Mouse (Mus musculus): ENCODE data around the gene Sparc.
A peak's percentile ranks its signal among the peaks of the same experiment; 100 is the strongest.

The Sparc gene

DNA sequence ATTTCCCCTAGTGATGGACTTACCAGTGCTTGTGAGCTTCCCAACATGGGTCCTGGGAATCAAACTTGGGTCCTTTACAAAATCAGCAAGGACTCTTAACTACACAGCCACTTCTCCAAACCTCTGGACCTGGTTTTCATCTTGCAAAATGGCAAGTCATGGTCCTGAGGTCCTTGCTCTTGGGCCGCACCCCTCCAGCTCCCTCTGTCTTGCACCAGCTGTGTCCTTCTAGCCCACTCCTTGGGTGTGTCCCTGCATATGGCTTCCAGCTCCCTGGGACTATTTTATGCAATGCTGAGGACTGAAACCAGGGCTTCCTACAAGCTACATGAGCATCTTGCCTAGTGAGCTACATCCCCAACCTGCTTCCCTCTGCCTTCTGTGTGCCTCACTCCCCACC, at the start of gene Sparc:
Sparc (minus strand) TSS at position 206 of the 400 bp plus-strand sequence.
- DNase-seq (ENCODE audit: low spot score): no peak

DNA sequence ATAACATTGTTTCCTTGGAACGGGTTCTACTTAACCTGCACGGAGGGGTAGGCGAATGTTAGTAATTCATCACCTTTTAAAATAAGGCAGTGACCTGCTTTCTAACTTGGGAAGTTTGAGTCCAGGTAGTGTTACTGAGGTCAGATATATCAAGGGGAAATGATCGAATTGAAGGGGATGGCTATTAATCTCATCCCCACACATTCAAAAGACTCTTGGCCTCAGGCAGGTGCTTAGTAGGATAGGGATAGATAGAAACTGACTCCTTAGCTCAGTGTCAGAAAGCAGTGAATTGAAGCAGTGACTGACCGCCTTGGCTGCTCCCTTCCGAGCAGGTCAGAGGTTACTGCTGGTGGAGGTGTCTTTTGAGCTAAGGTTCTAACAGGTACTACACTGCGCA, 48.5 kb upstream of the Sparc start:
- DNase-seq (ENCODE audit: low spot score): peak; percentile 36

DNA sequence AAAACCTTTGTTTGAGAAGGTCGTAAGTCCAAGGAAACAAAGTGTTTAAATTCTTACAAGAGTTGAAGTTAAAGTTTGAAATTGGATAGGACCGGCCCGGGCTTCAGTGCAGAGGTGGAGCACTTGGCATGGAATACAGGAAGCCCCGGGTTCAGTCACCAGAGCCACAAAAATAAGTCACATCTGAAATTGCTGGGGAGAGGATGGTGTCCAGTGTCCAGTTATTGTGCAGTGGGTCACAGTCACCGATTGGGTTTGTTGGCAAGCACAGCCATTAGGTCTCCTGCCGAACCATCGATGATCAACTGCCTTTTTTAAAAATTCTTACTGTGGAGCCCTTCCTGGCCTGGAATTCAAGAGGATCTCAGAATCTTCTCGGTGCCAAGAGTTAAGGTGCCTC, 47.8 kb upstream of the Sparc start:
- DNase-seq (ENCODE audit: low spot score): no peak

DNA sequence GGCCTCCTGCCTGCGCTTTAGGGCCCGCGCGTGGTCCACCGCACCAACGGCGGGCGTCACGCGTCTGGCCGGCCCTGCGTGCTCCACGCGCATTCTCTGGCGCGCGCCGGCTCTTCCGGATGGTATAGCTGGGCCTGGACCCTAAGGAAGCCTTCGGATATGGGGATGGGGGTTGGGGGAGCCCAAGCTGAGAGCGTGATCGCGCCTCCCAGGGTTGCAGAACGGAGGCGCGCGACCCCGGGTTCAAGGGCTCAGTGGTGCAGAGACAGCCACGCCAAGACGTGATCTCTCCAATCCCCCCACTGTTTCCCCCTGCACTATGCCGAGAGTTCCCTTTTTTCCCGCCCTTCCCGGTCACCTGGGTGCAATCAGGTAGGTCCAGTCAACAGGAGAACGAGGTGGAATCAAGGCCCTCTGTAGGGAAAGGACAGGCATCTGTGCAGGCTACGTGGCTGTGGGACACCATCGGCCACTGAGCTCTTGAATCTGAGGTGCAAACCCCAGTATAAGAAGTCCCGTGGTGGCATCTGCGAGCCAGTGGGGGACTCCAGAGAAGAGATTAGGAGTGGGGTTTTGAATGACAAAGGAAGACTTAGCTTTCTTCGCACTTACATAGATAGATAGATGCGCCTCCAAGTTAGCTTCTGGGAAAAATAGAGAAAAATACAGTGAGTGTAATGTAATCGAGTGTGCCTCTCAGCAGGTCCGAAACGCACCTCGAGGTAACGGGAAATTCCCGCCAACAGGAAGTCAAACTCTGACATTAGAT, 47.1 kb upstream of the Sparc start:
- DNase-seq (ENCODE audit: low spot score): peak; percentile 42

DNA sequence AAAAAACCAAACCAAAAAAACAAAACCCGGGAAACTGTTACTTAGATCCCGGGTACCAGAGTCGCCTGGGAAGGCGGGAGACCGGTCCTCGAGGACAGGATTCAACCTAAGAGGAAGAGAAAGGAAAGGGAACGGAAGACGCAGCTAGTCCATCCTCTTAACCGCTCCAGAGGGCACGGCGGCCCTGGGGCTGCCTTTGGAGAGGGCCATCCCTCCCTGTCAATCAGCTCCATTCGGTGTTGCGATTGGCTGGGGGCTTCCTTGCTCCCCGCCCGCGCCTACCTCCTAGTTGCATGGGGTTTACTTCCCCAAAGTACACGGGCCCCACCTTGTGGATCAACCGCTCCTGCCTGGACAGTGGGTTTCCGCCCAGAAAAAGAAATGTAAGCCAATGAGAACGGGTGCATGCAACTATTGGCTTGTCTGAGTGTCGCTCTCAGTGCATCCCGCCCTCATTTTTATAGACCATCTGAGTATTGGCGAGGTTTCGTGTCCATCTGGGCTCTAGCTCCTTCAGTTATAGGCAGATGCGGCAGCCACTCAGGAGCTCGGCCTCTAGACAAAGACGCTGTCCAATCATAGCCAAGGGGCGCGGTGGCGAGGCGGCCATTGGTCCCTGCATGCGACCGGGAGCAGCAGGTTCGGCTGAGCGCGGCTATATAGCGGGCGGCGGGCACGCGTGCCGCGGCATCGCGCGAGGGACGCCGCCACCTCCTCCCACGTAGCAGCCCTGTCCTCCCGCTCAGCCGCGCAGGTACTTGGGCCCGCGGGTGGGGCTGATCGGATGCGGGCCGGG, 46.3 kb upstream of the Sparc start, which contains the start of gene G3bp1:
G3bp1 (plus strand) TSS at position 638 of the 796 bp plus-strand sequence.
- DNase-seq (ENCODE audit: low spot score): peak; percentile 98

DNA sequence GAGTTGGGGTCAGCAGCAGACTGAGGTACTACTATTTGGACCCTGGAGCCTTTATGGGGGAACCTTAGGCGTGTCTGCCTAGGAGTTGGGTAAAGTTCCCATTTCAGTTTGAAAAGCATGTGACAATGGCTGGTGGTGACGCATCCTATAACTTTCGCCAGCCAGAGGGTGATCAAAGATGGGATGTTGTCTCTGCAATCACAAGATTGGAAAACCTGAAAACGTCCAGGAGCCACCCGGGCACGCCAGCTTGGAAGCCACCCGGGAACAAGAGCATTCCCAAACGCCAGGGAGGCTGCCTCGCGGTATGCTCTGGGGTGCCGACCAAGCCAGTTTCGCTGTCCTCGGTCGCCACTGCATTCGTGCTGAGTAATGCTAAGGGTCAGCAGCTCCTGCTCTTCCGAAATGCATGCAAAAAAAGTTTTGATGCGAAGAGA, 45.6 kb upstream of the Sparc start:
- no peak for DNase-seq (ENCODE audit: low spot score)

DNA sequence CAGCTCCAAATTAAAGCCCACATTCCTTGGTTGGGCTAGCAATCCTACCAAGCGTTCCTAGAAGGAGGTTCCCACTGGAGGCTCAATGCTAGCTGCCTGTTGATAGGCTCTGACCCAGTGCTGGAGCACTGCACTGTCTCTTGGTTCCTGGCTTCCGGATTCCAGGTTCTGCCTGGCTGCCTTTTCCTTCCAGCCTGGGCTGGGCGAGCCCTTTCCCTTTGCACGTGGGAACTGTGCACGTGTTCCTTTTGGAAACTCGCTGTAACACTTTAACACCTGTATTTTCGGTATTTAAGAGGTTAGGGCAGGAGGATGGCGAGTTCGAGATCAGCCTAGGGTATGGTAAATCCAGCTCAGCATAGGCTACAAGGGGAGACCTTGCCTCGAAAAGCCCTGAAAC, 45.0 kb upstream of the Sparc start:
- DNase-seq (ENCODE audit: low spot score): no peak

DNA sequence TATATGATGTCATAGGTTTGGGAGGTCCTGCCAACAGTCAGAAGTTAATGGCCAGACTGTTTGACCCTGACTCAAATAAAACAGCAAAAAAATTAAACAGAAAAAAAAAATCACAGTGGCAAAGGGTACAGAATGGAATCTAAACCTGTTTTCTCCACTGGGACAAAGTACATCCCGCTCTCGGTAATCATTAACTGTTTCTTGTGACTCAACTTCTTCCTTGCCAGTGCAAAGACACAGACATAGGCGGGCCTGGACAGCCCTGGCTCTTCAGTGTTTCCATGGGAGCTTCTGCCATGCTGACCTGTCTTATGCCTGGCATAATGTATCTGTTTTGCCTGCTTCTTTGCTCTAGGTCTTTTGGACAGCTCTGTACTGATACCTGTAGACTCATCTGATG, 42.2 kb upstream of the Sparc start:
- DNase-seq (ENCODE audit: low spot score): no peak

DNA sequence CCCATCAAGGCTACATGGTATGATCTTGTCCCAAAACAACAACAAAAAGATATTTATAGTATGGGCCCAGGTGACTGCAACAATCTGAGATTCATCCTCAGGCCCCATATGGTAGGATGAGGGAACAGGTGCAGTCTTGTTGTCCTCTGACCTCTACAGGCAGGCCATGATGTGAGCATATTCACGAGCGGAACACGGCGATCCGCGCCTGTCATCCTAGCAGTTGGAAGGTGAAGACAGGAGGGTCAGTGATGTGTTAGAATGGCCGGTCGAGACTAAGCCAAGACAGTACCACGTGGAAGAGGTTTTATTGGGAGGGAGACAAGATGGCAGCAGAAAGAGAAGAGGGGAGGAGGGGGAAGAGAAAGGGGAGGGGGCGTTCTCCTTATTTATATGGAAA, 41.7 kb upstream of the Sparc start:
- DNase-seq (ENCODE audit: low spot score): no peak

DNA sequence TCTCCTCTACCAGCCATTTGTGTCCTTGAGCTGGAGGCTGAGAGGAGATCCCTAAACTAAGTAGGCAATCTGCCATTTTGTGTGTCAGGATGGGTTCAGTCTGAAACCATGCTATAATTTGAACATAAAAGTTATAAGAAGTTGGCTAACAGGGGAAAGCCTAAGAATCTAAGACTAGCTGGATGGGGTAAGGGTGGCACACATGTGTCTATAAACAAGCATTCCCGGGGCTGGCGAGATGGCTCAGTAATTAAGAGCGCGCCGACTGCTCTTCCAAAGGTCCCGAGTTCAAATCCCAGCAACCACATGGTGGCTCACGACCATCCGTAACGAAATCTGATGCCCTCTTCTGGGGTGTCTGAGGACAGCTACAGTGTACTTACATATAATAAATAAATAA, 39.2 kb upstream of the Sparc start:
- DNase-seq (ENCODE audit: low spot score): no peak

DNA sequence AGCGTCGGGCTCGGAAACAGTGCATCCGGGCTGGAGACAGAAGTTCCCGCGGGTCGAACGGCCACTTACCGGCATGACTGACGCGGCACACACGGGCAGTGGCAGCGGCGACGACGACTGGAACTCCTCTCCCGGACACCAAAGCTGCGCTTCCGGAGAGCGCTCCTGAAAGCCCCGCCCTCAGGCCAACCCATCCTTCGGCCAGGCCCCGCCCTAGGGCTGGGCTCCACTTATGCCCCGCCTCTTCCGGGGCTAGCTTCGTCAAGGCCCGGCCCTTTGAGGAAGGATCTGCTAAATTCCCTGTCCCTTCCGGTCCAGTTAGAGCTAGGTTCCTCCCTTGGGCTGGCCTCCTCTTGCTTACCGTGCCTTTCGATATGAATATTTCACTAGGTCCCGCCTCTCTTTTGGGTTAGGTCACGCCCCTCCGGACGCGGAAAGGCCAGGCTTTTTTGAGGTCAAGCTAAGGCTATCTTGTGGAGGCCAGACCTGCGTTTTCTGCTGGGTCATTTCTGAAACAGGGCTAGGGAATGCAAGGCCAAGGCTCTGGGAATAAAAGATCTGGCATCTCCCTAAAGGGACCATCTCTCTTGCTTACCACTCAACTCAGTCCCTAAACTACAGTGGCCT, 38.1 kb upstream of the Sparc start, which contains the start of gene Atox1:
Atox1 (minus strand) TSS at position 221 of the 627 bp plus-strand sequence.
- DNase-seq (ENCODE audit: low spot score): peak; percentile 98

DNA sequence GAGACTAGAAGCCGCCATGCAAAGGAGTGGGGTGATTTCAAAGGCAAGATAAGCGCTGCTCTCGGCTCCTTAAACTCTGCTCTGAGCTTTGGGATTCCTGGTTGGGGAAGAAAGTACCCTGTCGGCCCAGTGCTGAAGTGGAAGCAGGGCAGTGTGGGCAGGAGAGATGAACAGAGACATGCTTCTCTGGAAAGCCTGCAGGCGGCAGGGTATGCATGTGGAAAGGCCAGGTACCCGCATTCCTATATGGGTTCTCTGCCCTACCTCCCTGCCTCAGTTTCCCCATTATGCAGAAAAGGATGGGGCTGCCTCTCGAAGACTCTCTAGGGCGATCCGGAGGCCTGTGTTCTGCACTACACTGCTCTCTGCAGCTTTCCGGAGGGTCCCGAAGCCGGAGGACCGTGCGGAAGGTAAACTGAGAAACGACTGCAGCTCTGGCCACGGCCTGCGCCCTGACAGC, 37.6 kb upstream of the Sparc start:
- DNase-seq (ENCODE audit: low spot score): peak; percentile 44

DNA sequence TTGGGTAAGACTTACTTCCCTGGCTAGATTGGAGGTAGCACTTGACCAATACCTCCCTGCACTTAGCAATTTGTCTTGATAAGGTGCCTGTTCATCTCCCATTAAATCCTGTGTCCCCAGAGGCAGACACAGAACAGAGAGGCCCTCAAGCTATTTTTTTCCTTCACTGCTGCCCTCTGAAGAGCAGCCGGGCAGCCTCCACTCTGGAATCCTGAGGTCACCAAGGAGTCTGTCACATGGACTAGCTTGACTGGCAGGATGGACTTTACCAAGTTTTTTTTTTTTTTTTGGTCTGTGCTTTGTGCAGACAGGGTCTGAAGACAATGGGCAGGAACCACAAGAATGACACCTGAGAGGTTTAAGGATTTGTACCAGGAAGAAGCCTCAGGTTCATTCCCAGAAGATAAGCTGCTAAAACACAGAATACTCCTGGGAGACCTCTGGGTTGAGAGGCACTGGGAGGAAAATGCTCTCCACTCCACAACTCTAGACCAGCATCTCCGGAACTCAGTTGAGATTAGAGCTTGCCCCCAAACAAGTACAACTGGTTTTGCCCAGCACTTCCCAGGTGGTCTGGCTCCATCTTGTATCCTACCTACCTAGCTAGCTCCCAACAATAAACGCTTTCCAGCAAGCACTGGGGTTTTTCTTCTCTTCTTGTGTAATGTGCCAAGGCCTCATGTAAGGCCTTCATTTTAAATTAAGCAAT, 37.0 kb upstream of the Sparc start:
- DNase-seq (ENCODE audit: low spot score): no peak

DNA sequence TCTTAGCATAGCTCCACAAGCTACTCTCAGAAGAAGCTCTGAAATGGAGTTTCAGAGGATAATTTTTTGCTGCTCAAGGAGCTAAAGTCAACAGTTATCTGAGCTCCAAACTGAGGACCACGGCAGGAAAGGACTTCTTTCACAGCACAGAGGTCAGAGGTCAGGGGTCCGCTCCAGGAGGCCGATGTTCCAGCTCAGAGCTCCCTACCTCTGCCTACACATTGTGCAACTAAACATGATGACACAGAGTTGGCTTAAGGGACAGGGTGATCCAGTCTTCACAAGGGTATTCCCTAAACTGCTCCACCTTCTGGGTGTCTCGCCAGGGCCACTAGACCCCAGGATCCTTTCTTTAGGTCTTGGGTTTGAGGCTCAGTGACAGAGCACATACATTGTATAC, 35.5 kb upstream of the Sparc start:
- DNase-seq (ENCODE audit: low spot score): no peak

DNA sequence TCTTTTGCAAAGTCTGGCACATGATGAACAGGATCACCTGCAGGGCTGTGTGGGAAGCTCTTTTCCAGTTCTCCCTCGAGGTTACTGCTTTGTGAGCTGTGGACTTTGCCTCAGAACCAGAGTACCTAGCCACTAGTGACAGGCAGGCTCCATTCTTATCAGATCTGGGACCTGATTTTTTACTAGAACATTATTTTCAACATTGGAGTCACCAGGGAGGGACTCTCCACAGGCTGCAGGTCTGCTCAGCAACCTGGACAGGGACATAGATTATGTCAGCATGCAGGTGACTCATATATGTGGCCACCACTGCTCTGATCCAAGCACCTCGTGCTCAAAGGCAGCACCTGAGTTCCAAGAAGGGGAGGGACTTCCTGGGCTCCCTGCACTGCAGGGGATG, 32.2 kb upstream of the Sparc start:
- no peak for DNase-seq (ENCODE audit: low spot score)

DNA sequence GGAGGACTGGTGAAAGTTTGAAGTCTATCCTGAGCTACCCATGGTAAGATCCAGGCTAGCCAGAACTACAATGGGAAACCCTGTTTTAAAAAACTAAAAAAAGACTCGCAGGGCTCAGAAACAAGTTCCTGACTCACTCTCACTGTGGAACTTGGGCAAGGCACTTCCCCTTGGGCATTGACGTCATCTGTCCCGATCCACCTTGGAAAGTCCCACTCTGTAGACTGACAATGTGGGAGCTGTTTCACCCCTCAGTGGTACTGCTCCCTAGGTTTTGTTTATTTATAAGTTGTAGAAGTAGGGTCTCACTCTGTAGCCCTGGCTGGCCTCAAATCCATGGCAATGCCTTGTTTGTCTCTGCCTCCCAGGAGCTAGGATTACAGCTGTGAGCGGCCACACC, 30.7 kb upstream of the Sparc start:
- DNase-seq (ENCODE audit: low spot score): no peak

DNA sequence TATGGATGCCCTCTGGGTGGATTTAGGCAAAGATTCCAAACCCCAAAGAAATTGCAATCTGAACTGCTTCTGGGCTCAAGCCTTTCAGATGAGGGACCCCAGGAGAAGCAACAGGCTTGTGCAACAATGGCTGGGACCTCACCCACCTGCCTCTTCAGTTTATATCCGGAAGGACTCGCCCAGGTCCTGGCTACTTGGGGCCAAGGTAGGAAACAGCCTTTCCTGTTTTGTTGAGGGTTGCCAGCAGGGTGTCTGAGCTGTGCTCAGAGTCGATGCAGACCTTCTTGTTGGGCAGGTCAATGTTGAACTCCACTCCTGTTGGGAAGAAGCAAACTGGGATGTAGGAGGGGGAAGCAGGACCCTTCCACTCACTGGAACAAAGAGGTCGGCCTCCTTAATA, 27.3 kb upstream of the Sparc start:
- DNase-seq (ENCODE audit: low spot score): no peak

DNA sequence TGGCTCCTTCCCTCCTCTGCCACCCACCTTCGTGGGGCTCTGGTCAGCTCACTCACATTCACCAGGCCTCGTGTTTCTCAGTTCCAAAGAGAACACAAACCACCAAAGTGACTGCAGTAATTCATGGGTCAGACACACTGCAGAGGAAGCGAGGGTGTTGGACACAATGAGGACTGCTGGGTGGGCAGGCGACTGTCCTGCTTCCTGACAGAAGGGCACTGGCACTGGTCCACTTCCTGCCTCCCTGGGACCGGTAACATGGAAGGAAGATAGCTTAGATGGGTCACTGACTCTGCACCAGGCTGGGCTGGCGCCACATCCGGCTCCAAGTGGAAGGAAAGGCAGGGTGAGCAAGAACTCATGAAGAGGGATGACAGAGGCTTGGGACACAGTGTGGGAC, 26.5 kb upstream of the Sparc start:
- no peak for DNase-seq (ENCODE audit: low spot score)

DNA sequence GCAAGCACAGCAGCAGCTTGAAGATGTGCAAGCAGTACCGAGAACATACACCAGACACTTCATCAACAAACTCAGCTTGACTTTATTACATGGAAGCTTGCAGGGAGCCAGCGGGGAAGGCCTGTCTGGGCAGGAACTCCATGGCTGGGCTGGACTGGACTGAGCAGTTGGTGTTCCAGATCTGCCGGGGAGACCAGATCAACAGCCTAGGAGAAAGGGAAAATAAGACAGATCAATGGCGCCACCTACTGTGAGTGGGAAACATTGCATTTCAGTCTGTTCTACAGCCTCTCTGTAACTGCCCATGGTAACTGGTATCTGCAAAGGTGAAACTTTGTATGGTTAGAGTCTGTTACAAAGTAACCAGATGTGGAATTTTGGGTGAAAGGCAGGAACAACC, 23.6 kb upstream of the Sparc start:
- DNase-seq (ENCODE audit: low spot score): peak; percentile 66

DNA sequence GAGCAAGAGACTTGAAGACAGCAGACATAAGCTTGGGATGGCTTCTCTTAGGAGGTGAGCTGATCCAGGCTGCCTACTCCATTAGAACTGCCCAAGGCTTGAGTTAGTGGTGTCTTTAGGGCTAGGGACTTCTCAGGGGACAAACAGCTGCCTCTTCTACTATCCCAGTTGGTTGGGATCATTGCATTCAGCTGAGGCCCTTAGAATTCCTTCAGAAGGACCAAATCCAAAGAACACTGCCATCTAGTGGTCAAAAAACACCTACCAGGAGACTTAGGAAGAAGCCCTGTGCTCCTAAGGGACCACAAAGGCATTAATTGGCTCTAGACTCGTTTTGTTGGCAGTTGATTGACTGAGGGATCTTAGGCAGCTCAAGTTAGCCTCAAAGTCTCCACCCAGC, 21.8 kb upstream of the Sparc start:
- DNase-seq (ENCODE audit: low spot score): peak; percentile 56

DNA sequence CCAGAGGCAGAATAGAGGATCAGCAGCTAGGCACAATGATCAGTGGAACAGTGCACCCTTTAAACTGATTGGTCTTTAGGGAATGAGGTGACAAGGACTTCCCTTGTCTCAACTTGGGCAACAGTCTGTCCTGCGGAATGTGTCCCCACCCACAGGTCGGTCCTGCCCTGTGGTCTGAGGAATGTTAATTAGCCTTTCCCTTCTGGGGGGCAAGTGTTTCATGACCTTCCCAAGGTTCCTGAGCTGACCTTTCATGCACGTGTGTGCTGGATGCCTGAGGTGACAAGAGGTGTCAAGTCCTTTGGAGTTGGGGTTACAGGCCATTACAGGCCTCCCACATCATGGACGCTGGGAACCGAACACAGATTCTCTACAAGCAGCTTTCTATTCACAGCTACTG, 16.7 kb upstream of the Sparc start:
- DNase-seq (ENCODE audit: low spot score): no peak

DNA sequence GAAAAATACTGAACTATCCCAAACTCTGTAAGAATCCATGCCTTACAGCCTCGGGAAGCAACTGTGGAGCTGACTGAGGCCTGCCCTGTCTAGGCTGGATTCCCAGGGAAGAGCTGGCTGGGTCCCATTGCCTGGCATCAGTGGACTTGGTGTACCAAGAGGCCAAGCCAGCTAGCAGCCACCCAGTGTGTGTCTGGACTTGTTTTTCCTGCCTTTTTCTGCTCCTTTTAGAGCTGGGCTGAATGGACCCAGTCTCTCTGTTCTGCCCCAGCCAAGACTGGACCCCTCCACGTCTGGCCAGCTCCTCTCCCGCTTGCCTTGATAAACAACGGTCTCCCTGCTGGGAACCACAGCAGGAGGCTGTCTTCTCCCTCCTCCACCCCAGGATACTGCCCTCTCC, 15.0 kb upstream of the Sparc start:
- no peak for DNase-seq (ENCODE audit: low spot score)

Measured in c-Kit-positive CD71-positive TER-119-positive erythroid progenitor cells, embryonic 14.5 days (primary cell).